Mouse (Mus musculus) frontal cortex, adult (tissue): ENCODE measurements at regions not wholly inside any gene's neighbourhood (a gene's known extent, or its start where the extent isn't known, plus 50 kb on each side); places are given as distances from the start of the nearest gene placed in this dataset.

Source experiments
- ATAC-seq: cut with Nextera tagmentation; 2 replicates; pipeline ENCODE4 v1.9.2; 2017; ENCODE audit warnings: mild to moderate bottlenecking, moderate library complexity, mixed read lengths; ENCODE audit not compliant: low TSS enrichment

- ATAC-seq, result no peak
These were observed 115.6 kb downstream of the Gas1 start for GRCm38 (mm10) chr13:60061589-60061988.

GRCm38 (mm10) chr13:60057761-60058274 is 119.3 kb downstream of the Gas1 start:
- ATAC-seq, result no peak

GRCm38 (mm10) chr13:60054531-60054930 is 122.6 kb downstream of the Gas1 start:
- ATAC-seq, result no peak

GRCm38 (mm10) chr13:60054081-60054480 is 123.1 kb downstream of the Gas1 start:
- no peak for ATAC-seq

- no peak for ATAC-seq
These were observed 125.3 kb downstream of the Gas1 start for GRCm38 (mm10) chr13:60051866-60052265.

GRCm38 (mm10) chr13:60050799-60051580 is 126.2 kb downstream of the Gas1 start:
- ATAC-seq, result peak; percentile 62

- no peak for ATAC-seq
These were observed 127.5 kb downstream of the Gas1 start for GRCm38 (mm10) chr13:60049703-60050102.

GRCm38 (mm10) chr13:60047791-60048730 is 129.1 kb downstream of the Gas1 start:
- peak; percentile 87 for ATAC-seq

- no peak for ATAC-seq
These were observed 131.4 kb downstream of the Gas1 start for GRCm38 (mm10) chr13:60045752-60046151.

- ATAC-seq, result no peak
These were observed 132.3 kb downstream of the Gas1 start for GRCm38 (mm10) chr13:60044876-60045275.

- ATAC-seq, result no peak
These were observed 134.7 kb downstream of the Gas1 start for GRCm38 (mm10) chr13:60042443-60042842.

- ATAC-seq, result peak; percentile 77
These were observed 141.5 kb downstream of the Gas1 start for GRCm38 (mm10) chr13:60035536-60036130.

- ATAC-seq, result no peak
These were observed 144.0 kb downstream of the Gas1 start for GRCm38 (mm10) chr13:60033116-60033515.

GRCm38 (mm10) chr13:60032586-60032985 is 144.6 kb downstream of the Gas1 start:
- no peak for ATAC-seq

- no peak for ATAC-seq
These were observed 147.6 kb downstream of the Gas1 start for GRCm38 (mm10) chr13:60029591-60029990.

GRCm38 (mm10) chr13:60020175-60020487 is 157.0 kb downstream of the Gas1 start:
- no peak for ATAC-seq

GRCm38 (mm10) chr13:60019291-60020174 is 157.6 kb downstream of the Gas1 start:
- no peak for ATAC-seq

- ATAC-seq, result no peak
These were observed 161.3 kb downstream of the Gas1 start for GRCm38 (mm10) chr13:60015854-60016366.

GRCm38 (mm10) chr13:60012046-60012813 is 164.9 kb downstream of the Gas1 start:
- ATAC-seq, result peak; percentile 55

GRCm38 (mm10) chr13:60011092-60011491 is 166.1 kb downstream of the Gas1 start:
- no peak for ATAC-seq
